Mouse (Mus musculus): ENCODE data around the gene Krt14. TPM values are rescaled to one million over a fixed set of nuclear protein-coding genes. Genes with fewer than 3 reads are reported as not detected.

The Krt14 gene
- polyA plus RNA-seq, 1 experiment from 2014 or later, result 7.9 TPM

Other genes starting within 250 kb of the Krt14 start
- not detected in 2 replicates for gene Krtap29-1, start 228.5 kb downstream of the Krt14 start, polyA plus RNA-seq (2014; fragmentation: Nextera tagmentation; extraction: Ambion mirVana)
- gene Krtap16-1, start 221.0 kb downstream of the Krt14 start, polyA plus RNA-seq (2014; fragmentation: Nextera tagmentation; extraction: Ambion mirVana), result 0.20 TPM in 1 of 2 replicates, not detected in the other
- not detected in 2 replicates for gene Krtap17-1, start 213.6 kb downstream of the Krt14 start, polyA plus RNA-seq (2014; fragmentation: Nextera tagmentation; extraction: Ambion mirVana)
- gene Krt33a, start 191.3 kb downstream of the Krt14 start, polyA plus RNA-seq (2014; fragmentation: Nextera tagmentation; extraction: Ambion mirVana), result not detected in 2 replicates
- not detected in 2 replicates for gene Krt33b, start 177.7 kb downstream of the Krt14 start, polyA plus RNA-seq (2014; fragmentation: Nextera tagmentation; extraction: Ambion mirVana)
- gene Krt34, start 166.0 kb downstream of the Krt14 start, polyA plus RNA-seq (2014; fragmentation: Nextera tagmentation; extraction: Ambion mirVana), result not detected in 2 replicates
- gene Krt31, start 157.0 kb downstream of the Krt14 start, polyA plus RNA-seq (2014; fragmentation: Nextera tagmentation; extraction: Ambion mirVana), result not detected in 2 replicates
- gene Krt32, start 119.3 kb downstream of the Krt14 start, polyA plus RNA-seq (2014; fragmentation: Nextera tagmentation; extraction: Ambion mirVana), result not detected in 2 replicates
- not detected in 2 replicates for gene Krt35, start 111.3 kb downstream of the Krt14 start, polyA plus RNA-seq (2014; fragmentation: Nextera tagmentation; extraction: Ambion mirVana)
- not detected in 2 replicates for gene Krt36, start 101.9 kb downstream of the Krt14 start, polyA plus RNA-seq (2014; fragmentation: Nextera tagmentation; extraction: Ambion mirVana)
- gene Krt13, start 86.0 kb downstream of the Krt14 start, polyA plus RNA-seq (2014; fragmentation: Nextera tagmentation; extraction: Ambion mirVana), result 0.19 TPM in 1 of 2 replicates, not detected in the other
- 2.7 and 3.3 TPM in 2 replicates for gene Krt15, start 71.6 kb downstream of the Krt14 start, polyA plus RNA-seq (2014; fragmentation: Nextera tagmentation; extraction: Ambion mirVana)
- gene Krt19, start 58.9 kb downstream of the Krt14 start, polyA plus RNA-seq (2014; fragmentation: Nextera tagmentation; extraction: Ambion mirVana), result 6.4 and 6.6 TPM in 2 replicates
- not detected in 2 replicates for gene Krt9, start 14.3 kb downstream of the Krt14 start, polyA plus RNA-seq (2014; fragmentation: Nextera tagmentation; extraction: Ambion mirVana)
- gene Krt16, start 41.4 kb upstream of the Krt14 start, polyA plus RNA-seq (2014; fragmentation: Nextera tagmentation; extraction: Ambion mirVana), result not detected in 2 replicates
- 0.88 and 1.1 TPM in 2 replicates for gene Krt17, start 53.5 kb upstream of the Krt14 start, polyA plus RNA-seq (2014; fragmentation: Nextera tagmentation; extraction: Ambion mirVana)
- not detected in 2 replicates for gene Krt42, start 62.3 kb upstream of the Krt14 start, polyA plus RNA-seq (2014; fragmentation: Nextera tagmentation; extraction: Ambion mirVana)
- 1,679 and 1,757 TPM in 2 replicates for gene Eif1, start 112.3 kb upstream of the Krt14 start, polyA plus RNA-seq (2014; fragmentation: Nextera tagmentation; extraction: Ambion mirVana)
- not detected in 2 replicates for gene Gast, start 126.9 kb upstream of the Krt14 start, polyA plus RNA-seq (2014; fragmentation: Nextera tagmentation; extraction: Ambion mirVana)
- 10.4 and 10.6 TPM in 2 replicates for gene Hap1, start 148.6 kb upstream of the Krt14 start, polyA plus RNA-seq (2014; fragmentation: Nextera tagmentation; extraction: Ambion mirVana)
- gene Jup, start 190.2 kb upstream of the Krt14 start, polyA plus RNA-seq (2014; fragmentation: Nextera tagmentation; extraction: Ambion mirVana), result 43.8 and 48.8 TPM in 2 replicates
- gene P3h4, start 207.3 kb upstream of the Krt14 start, polyA plus RNA-seq (2014; fragmentation: Nextera tagmentation; extraction: Ambion mirVana), result 23.7 and 26.0 TPM in 2 replicates
- 47.7 and 49.4 TPM in 2 replicates for gene Fkbp10, start 208.1 kb upstream of the Krt14 start, polyA plus RNA-seq (2014; fragmentation: Nextera tagmentation; extraction: Ambion mirVana)
- gene Nt5c3b, start 234.3 kb upstream of the Krt14 start, polyA plus RNA-seq (2014; fragmentation: Nextera tagmentation; extraction: Ambion mirVana), result 110 TPM in 2 replicates
- 0.40 and 0.62 TPM in 2 replicates for gene Klhl10, start 234.4 kb upstream of the Krt14 start, polyA plus RNA-seq (2014; fragmentation: Nextera tagmentation; extraction: Ambion mirVana)

All from neural tube, embryonic 11.5 days (tissue).